Mouse (Mus musculus) lung, adult 2 months (tissue): ENCODE measurements around the gene Asic2. TPM values are rescaled to one million over a fixed set of nuclear protein-coding genes. Genes with fewer than 3 reads are reported as not detected.

Experiments
- DNase-seq: peaks from one replicate; pipeline ENCODE4 v3.0.0; 2022
- H3K4me1 ChIP-seq: fragments of 200-500 bp; 2 replicates; pipeline ENCODE4 v1.6.1; 2011; ENCODE audit warnings: low read length; ENCODE audit not compliant: control insufficient read depth, insufficient read depth
- H3K4me3 ChIP-seq: fragments of 200-500 bp; replicated peaks from 2 replicates; pipeline ENCODE3; 2011; ENCODE audit warnings: low read depth, mild to moderate bottlenecking, control low read depth, low read length; ENCODE audit errors: extremely low read depth
- CTCF ChIP-seq: fragments of 200-500 bp; IDR thresholded peaks from 2 replicates; pipeline ENCODE4 v1.5.1; 2011; ENCODE audit warnings: mild to moderate bottlenecking, low read length, control low read depth; ENCODE audit not compliant: insufficient read depth
- POLR2A ChIP-seq: fragments of 200-500 bp; IDR thresholded peaks from 2 replicates; pipeline ENCODE4 v1.6.1; 2011; ENCODE audit warnings: low read depth, mild to moderate bottlenecking, control low read depth, low read length, borderline replicate concordance; ENCODE audit errors: extremely low read depth
- WGBS: fragments of 180-500 bp; shearing (Covaris S2); methylation state at CpG from one replicate; pipeline ENCODE4 v1.1.7; 2018; 5-methylcytosine and 5-hydroxymethylcytosine counted together
- polyA plus RNA-seq: library from polyadenylated mRNA; depleted of rRNA; stranded (reverse); fragments of >200 nt; gene quantifications from 2 replicates; pipeline ENCODE4 v1.2.3, GENCODE M21; 2012

The Asic2 gene
- polyA plus RNA-seq, 1 experiment, result 0.04 TPM

- H3K4me1 ChIP-seq, result no peaks in the 10 kb centered on the region
- no peak overlapping the region for H3K4me3 ChIP-seq
- DNase-seq, result no peak
- 49% methylated on average over 8 of the region's 8 CpGs for WGBS
- TF ChIP-seq CTCF, result no peak
- TF ChIP-seq POLR2A, result no peak
Measured at GRCm38 (mm10) chr11:81508385-81509233, 459.6 kb downstream of the Asic2 start.

- 60% methylated on average over 8 of the region's 8 CpGs for WGBS
- Histone ChIP-seq H3K4me3 (no peak overlapping the region), H3K4me1 (no peaks in the 10 kb centered on the region)
- DNase-seq, result no peak
- TF ChIP-seq POLR2A (no peak), CTCF (no peak)
Measured at GRCm38 (mm10) chr11:81504791-81505430, 463.3 kb downstream of the Asic2 start.

GRCm38 (mm10) chr11:81501473-81502246, 466.6 kb downstream of the Asic2 start:
- no peak for TF ChIP-seq POLR2A
- TF ChIP-seq CTCF, result no peak
- 30% methylated on average over 14 of the region's 14 CpGs for WGBS
- no peak overlapping the region for H3K4me3 ChIP-seq
- H3K4me1 ChIP-seq, result no peaks in the 10 kb centered on the region
- DNase-seq, result no peak

- H3K4me1 ChIP-seq, result no peaks in the 10 kb centered on the region
- WGBS, result 53% methylated on average over 1 of the region's 1 CpGs
- DNase-seq, result no peak
- TF ChIP-seq POLR2A (no peak), CTCF (no peak)
- no peak overlapping the region for H3K4me3 ChIP-seq
Measured at GRCm38 (mm10) chr11:81498990-81499389, 469.3 kb downstream of the Asic2 start.

- TF ChIP-seq CTCF (no peak), POLR2A (no peak)
- no peak for DNase-seq
- Histone ChIP-seq H3K4me3 (no peak overlapping the region), H3K4me1 (no peaks in the 10 kb centered on the region)
- WGBS, result 60% methylated on average over 9 of the region's 9 CpGs
Measured at GRCm38 (mm10) chr11:81497652-81498391, 470.4 kb downstream of the Asic2 start.

- TF ChIP-seq CTCF, result no peak
- no peak for TF ChIP-seq POLR2A
- DNase-seq, result no peak
- Histone ChIP-seq H3K4me1 (no peaks in the 10 kb centered on the region), H3K4me3 (no peak overlapping the region)
- WGBS, result 43% methylated on average over 1 of the region's 1 CpGs
Measured at GRCm38 (mm10) chr11:81496446-81496845, 471.8 kb downstream of the Asic2 start.

GRCm38 (mm10) chr11:81492351-81492750, 475.9 kb downstream of the Asic2 start:
- Histone ChIP-seq H3K4me3 (no peak overlapping the region), H3K4me1 (no peaks in the 10 kb centered on the region)
- TF ChIP-seq POLR2A (no peak), CTCF (no peak)
- 63% methylated on average over 5 of the region's 5 CpGs for WGBS
- no peak for DNase-seq

- Histone ChIP-seq H3K4me3 (no peak overlapping the region), H3K4me1 (no peaks in the 10 kb centered on the region)
- DNase-seq, result no peak
- WGBS, result 59% methylated on average over 1 of the region's 1 CpGs
- TF ChIP-seq POLR2A (no peak), CTCF (no peak)
Measured at GRCm38 (mm10) chr11:81489144-81489735, 479.0 kb downstream of the Asic2 start.
